Mouse (Mus musculus) cerebellum, adult 9-10 months (tissue): ENCODE measurements at regions not wholly inside any gene's neighbourhood (a gene's known extent, or its start where the extent isn't known, plus 50 kb on each side); places are given as distances from the start of the nearest gene placed in this dataset.
A peak's percentile ranks its signal among the peaks of the same experiment; 100 is the strongest.

ENCODE experiments used
- DNase-seq: peaks from one replicate; pipeline ENCODE4 v3.0.0; 2022

GRCm38 (mm10) chr11:109039060-109039791, 104.9 kb downstream of the E030025P04Rik start:
- DNase-seq = no peak

DNA sequence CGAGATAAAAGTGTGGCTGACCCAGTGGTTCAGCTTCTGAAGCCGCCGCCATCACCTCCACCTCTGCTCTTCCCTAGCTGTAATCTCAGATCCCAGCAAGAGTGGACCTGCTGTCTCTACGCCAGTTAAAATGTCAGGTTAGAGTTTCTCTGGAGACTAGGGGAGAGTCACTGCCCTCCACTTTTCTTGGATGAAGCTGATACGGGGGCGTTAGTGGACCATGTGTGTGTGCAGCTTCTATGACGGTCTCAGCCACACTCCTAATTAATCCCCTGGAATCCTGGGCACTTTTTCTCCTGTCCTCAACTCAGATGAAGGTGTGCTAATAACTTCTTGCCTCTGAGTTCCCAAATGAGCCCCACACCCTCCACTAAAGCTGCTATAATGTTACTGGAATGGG, 106.0 kb downstream of the E030025P04Rik start:
- DNase-seq = no peak

GRCm38 (mm10) chr11:109034596-109034995, 109.6 kb downstream of the E030025P04Rik start:
- no peak for DNase-seq

DNA sequence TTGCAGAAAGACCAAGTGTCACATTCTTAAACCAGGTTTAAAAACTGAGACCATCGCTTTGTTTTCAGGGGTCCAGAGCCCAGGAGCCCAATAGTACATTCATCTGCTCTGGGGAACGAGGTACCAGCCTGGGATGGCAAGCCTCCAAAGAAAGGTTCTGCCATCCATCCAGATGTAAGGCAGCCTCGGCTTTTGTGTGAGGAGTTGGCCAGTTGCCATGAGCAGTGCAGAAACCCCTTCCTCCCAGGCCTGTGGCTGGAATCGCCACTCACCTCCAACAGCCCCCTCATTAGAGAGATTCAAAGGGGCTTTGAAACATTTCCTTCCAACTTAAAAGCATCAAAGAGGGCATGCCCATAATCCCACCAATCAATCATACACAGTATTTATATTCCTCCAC, 110.1 kb downstream of the E030025P04Rik start:
- DNase-seq = no peak

- no peak for DNase-seq
Measured at GRCm38 (mm10) chr11:109032729-109033128, 111.4 kb downstream of the E030025P04Rik start.

GRCm38 (mm10) chr11:109030486-109030885, 110.3 kb downstream of the Axin2 start:
- peak; percentile 43 for DNase-seq

- DNase-seq = no peak
Measured at GRCm38 (mm10) chr11:109029894-109030293, 109.7 kb downstream of the Axin2 start.

GRCm38 (mm10) chr11:109014806-109015205, 94.7 kb downstream of the Axin2 start:
- DNase-seq = no peak

GRCm38 (mm10) chr11:109011161-109011560, 91.0 kb downstream of the Axin2 start:
- DNase-seq = no peak

- DNase-seq = no peak
Measured at GRCm38 (mm10) chr11:109008872-109009271, 88.7 kb downstream of the Axin2 start.

DNA sequence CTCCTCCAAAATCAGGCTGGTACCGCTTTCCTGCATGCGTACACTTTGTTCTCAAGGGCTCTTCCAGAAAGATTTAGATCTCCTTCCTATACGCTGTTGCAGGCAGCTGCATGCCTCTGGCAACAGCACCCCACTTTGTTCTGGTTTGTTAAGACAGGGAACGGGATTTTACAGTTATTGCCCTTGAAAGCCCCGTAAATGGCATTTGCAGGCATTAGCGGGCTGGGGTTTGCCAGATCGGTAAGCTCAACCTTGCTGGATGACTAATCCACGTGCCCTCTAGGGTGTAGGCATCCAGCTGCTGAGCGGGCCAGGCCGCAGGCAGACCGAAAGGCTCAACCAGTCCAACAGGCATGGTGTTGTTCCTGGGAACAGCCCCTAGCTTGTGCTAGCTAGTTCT, 85.5 kb downstream of the Axin2 start:
- no peak for DNase-seq
